Mouse (Mus musculus): ENCODE measurements around the gene Unc13a.

GRCm38 (mm10) chr8:71670198-71670597 is 1.4 kb downstream of the Unc13a start:
- TF ChIP-seq CTCF (IDR thresholded peaks at IDR 0.05; ENCODE audit: low read depth, low read length) (no peak), TAL1 (conservative IDR thresholded peaks at IDR 0.05; ENCODE audit: low read depth, low read length) (no peak)
